Mouse (Mus musculus): ENCODE data around the gene Mpc2. TPM values are rescaled to one million over a fixed set of nuclear protein-coding genes. Genes with fewer than 3 reads are reported as not detected.

The Mpc2 gene
- polyA plus RNA-seq, 1 experiment from 2014 or later = 98.4 TPM

DNA sequence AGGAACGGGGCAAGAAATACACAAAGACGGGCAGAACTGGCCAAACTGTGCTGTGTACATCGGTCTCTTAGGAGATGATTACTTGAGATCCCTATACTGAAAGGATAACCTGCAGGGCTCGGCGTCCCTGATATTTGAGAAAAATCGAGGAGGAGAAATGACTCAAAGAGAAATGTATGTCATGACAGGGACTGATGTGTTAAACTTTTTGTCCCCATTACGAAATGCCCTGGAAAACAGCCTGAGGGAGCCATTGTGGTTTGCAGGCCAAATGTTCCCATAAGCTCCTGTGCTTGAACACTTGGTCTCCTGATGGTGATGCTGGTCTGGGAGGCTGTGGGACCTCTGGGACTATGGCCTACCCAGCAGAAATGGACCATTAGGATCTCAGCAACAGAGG, 60.3 kb downstream of the Mpc2 start:
- Histone ChIP-seq H3K36me3 (ENCODE audit: control insufficient read depth, insufficient read depth, low read length) (no peaks in the 10 kb centered on the region), H3K27me3 (ENCODE audit: control insufficient read depth, insufficient read depth, low read length) (no peaks in the 10 kb centered on the region), H3K4me2 (ENCODE audit: low read depth, severe bottlenecking) (no peak overlapping the region), H3K9ac (ENCODE audit: low read length) (no peak overlapping the region), H3K4me1 (ENCODE audit: control insufficient read depth, insufficient read depth, low read length) (no peaks in the 10 kb centered on the region), H3K9me3 (ENCODE audit: control insufficient read depth, low read length) (no peaks in the 10 kb centered on the region), H3K4me3 (ENCODE audit: low read depth, low read length) (no peak overlapping the region), H3K27ac (replicated peaks; ENCODE audit: low read depth, low read length) (no peak overlapping the region)
- 86% methylated on average over 7 of the region's 7 CpGs for WGBS
- DNase-seq (ENCODE audit: low spot score) (no peak), ATAC-seq (ENCODE audit: insufficient number of reproducible peaks, low FRiP score, low TSS enrichment, low read depth) (no peak)

Other genes with a start within 250 kb of the Mpc2 start
- 100 TPM in 2 replicates for gene Tiprl, start 223.6 kb upstream of the Mpc2 start, polyA plus RNA-seq (2014; fragmentation: Nextera tagmentation; extraction: Ambion mirVana)
- gene Gpr161, start 164.8 kb upstream of the Mpc2 start, polyA plus RNA-seq (2014; fragmentation: Nextera tagmentation; extraction: Ambion mirVana) = 2.0 and 2.3 TPM in 2 replicates
- gene Dcaf6, start 162 bp upstream of the Mpc2 start, polyA plus RNA-seq (2014; fragmentation: Nextera tagmentation; extraction: Ambion mirVana) = 10.0 and 10.2 TPM in 2 replicates
- gene Adcy10, start 24.5 kb downstream of the Mpc2 start, polyA plus RNA-seq (2014; fragmentation: Nextera tagmentation; extraction: Ambion mirVana) = not detected in 2 replicates
- 161 and 167 TPM in 2 replicates for gene Mpzl1, start 173.9 kb downstream of the Mpc2 start, polyA plus RNA-seq (2014; fragmentation: Nextera tagmentation; extraction: Ambion mirVana)
- 6.1 and 8.9 TPM in 2 replicates for gene Rcsd1, start 249.1 kb downstream of the Mpc2 start, polyA plus RNA-seq (2014; fragmentation: Nextera tagmentation; extraction: Ambion mirVana)

All from limb, embryonic 11.5 days (tissue).